Mouse (Mus musculus) cerebellum, adult 2 months (tissue): ENCODE measurements around the gene Hist1h2bb.

Experiments used
- CTCF ChIP-seq: fragments of 200-500 bp; IDR thresholded peaks from 2 replicates; pipeline ENCODE4 v1.5.1; 2011; ENCODE audit warnings: low read depth, mild to moderate bottlenecking, control low read depth, low read length, moderate library complexity, borderline replicate concordance; ENCODE audit not compliant: insufficient read depth
- POLR2A ChIP-seq: fragments of 200-500 bp; IDR thresholded peaks from 2 replicates; pipeline ENCODE4 v1.6.1; 2011; ENCODE audit warnings: low read length, control low read depth, borderline replicate concordance; ENCODE audit not compliant: insufficient read depth

- no peak for TF ChIP-seq POLR2A
- no peak for TF ChIP-seq CTCF
These were observed 44.3 kb upstream of the Hist1h2bb start for GRCm38 (mm10) chr13:23702220-23702619.
